Mouse (Mus musculus) gastrocnemius, adult 2 months (tissue): ENCODE data around the gene Mfn2. TPM values are rescaled to one million over a fixed set of nuclear protein-coding genes. Genes with fewer than 3 reads are reported as not detected.
"Not testable (repeated sequence)": the region's sequence is repeated elsewhere in the genome, so short reads cannot be mapped to it uniquely, and the experiment has no call there.

Source experiments
- DNase-seq: peaks from one replicate; pipeline ENCODE4 v3.0.0; 2022
- H3K27ac ChIP-seq: fragments of 200-600 bp; 2 replicates; pipeline ENCODE4 v1.8.1; 2022; ENCODE audit warnings: mild to moderate bottlenecking
- H3K4me3 ChIP-seq: fragments of 200-600 bp; 2 replicates; pipeline ENCODE4 v1.8.1; 2022; ENCODE audit warnings: mild to moderate bottlenecking, moderate library complexity
- CTCF ChIP-seq: fragments of 200-600 bp; IDR thresholded peaks from 2 replicates; pipeline ENCODE4 v1.8.1; 2022; ENCODE audit warnings: antibody characterized with exemption, mild to moderate bottlenecking, moderate library complexity
- intact Hi-C: fragments of 180-260 bp; cut with DNase I; formaldehyde crosslinking; loops from one replicate; pipeline ENCODE4 v1.15.1; 2025
- total RNA-seq, 2 experiments: library from RNA; stranded (reverse); gene quantifications; 2 replicates each; pipeline ENCODE4 v1.2.3; 2021

The Mfn2 gene
- total RNA-seq, 2 experiments from 2014 or later, result 416 to 452 TPM

- H3K27ac ChIP-seq, result no peak overlapping the region
- intact Hi-C loops, result no loop called here
- DNase-seq, result no peak
- no peak overlapping the region for H3K4me3 ChIP-seq
- no peak for TF ChIP-seq CTCF
These were observed 26.0 kb downstream of the Mfn2 start for GRCm38 (mm10) chr4:147878537-147878936.

- Histone ChIP-seq H3K4me3 (no peak overlapping the region), H3K27ac (no peak overlapping the region)
- intact Hi-C loops, result no loop called here
- no peak for DNase-seq
- no peak for TF ChIP-seq CTCF
These were observed 28.5 kb downstream of the Mfn2 start for GRCm38 (mm10) chr4:147875852-147876575.

- TF ChIP-seq CTCF, result no peak
- intact Hi-C loops, result loop anchor here (2.0 kb wide), 1 partner anchor 28 kb away; no protein-coding TSS in a partner anchor
- H3K27ac ChIP-seq, result peak overlapping the region; percentile 91
- H3K4me3 ChIP-seq, result peak overlapping the region; percentile 96
- no peak for DNase-seq
These were observed 35.3 kb downstream of the Mfn2 start for GRCm38 (mm10) chr4:147869238-147869637.

- DNase-seq, result peak; percentile 97
- intact Hi-C loops, result loop anchor here (2.0 kb wide), 1 partner anchor 28 kb away; no protein-coding TSS in a partner anchor
- H3K27ac ChIP-seq, result peak within 1 kb of the TSS; percentile 91
- H3K4me3 ChIP-seq, result peak within 1 kb of the TSS; percentile 96
- peak; percentile 9; the same call in 1 of the 2 replicates for TF ChIP-seq CTCF
These were observed 36.0 kb downstream of the Mfn2 start, which contains the start of the genes Miip and Fv1 for GRCm38 (mm10) chr4:147868450-147869031. Miip (minus strand) TSS chr4:147868816. Fv1 (plus strand) TSS chr4:147868979.

GRCm38 (mm10) chr4:147867563-147868449, 36.7 kb downstream of the Mfn2 start:
- peak overlapping the region; percentile 91 for H3K27ac ChIP-seq
- TF ChIP-seq CTCF, result no peak
- intact Hi-C loops, result loop anchor here (2.0 kb wide), 1 partner anchor 29 kb away; no protein-coding TSS in a partner anchor
- DNase-seq, result no peak
- peak overlapping the region; percentile 96 for H3K4me3 ChIP-seq

GRCm38 (mm10) chr4:147866793-147867192, 37.7 kb downstream of the Mfn2 start:
- H3K27ac ChIP-seq, DNase-seq, intact Hi-C loops, H3K4me3 ChIP-seq: not testable (repeated sequence)

GRCm38 (mm10) chr4:147866056-147866455, 38.4 kb downstream of the Mfn2 start:
- DNase-seq, result no peak
- intact Hi-C loops, result no loop called here
- Histone ChIP-seq H3K27ac (no peak overlapping the region), H3K4me3 (no peak overlapping the region)
- TF ChIP-seq CTCF, result no peak

- H3K27ac ChIP-seq, result no peak overlapping the region
- DNase-seq, result no peak
- no peak overlapping the region for H3K4me3 ChIP-seq
- intact Hi-C loops, result no loop called here
- no peak for TF ChIP-seq CTCF
These were observed 38.9 kb downstream of the Mfn2 start for GRCm38 (mm10) chr4:147865651-147866050.

GRCm38 (mm10) chr4:147862051-147862450, 42.5 kb downstream of the Mfn2 start:
- DNase-seq, result no peak
- TF ChIP-seq CTCF, result no peak
- no peak overlapping the region for H3K4me3 ChIP-seq
- intact Hi-C loops, result no loop called here
- no peak overlapping the region for H3K27ac ChIP-seq

GRCm38 (mm10) chr4:147850776-147851175, 53.7 kb downstream of the Mfn2 start:
- intact Hi-C loops, result no loop called here
- Histone ChIP-seq H3K4me3 (no peak overlapping the region), H3K27ac (no peak overlapping the region)
- TF ChIP-seq CTCF, result no peak
- no peak for DNase-seq

- TF ChIP-seq CTCF, result no peak
- Histone ChIP-seq H3K27ac (peak overlapping the region; percentile 91), H3K4me3 (peak overlapping the region; percentile 78)
- no peak for DNase-seq
- intact Hi-C loops, result no loop called here
These were observed 55.9 kb downstream of the Mfn2 start for GRCm38 (mm10) chr4:147848584-147848991.
